In the genomic region with DNA sequence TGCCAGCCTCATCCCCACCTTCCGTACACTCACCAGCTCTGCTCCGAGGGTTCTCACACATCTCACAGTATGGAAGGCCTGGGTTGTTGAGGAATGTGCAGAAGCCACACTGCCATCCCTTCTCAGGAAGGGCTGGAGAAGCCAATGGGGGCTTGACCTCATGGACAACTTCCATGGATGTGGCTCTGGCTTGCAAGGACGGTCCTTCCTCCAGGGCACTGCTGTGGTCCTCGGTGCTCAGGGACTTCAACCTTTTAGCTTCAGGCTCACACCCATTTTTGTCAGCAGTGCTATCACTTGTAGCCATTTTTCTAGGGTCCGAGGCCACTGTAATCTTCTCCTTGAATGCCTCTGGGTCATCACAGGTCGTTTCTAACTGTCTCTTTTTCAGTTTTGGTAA, we compare ENCODE assay signal across 20 mouse cellular contexts.
A peak's percentile ranks its signal among the peaks of the same experiment; 100 is the strongest.
DNase-seq lines count a peak whose midpoint lies in the region; ATAC-seq and TF ChIP-seq lines count a peak whose summit lies in the region.
"Had no signal": no experiment of that assay in that cellular context is flagged by ENCODE, and none has a peak within 500 bp of the region (broad histone marks: within the 10 kb centered on the region; RNA-seq: fewer than 3 reads in every experiment).

No protein-coding gene starts in this region.

- no peak for TF ChIP-seq CTCF in forebrain, postnatal 0 days (IDR thresholded peaks at IDR 0.05; ENCODE audit: low read depth)
- TF ChIP-seq CTCF in hindbrain, postnatal 0 days (IDR thresholded peaks at IDR 0.05; ENCODE audit: low read depth) = no peak
- no peak for TF ChIP-seq CTCF in Patski (IDR thresholded peaks at IDR 0.05)
- no peak for TF ChIP-seq CTCF in embryonic fibroblast, embryonic 13.5 days (IDR thresholded peaks at IDR 0.05; ENCODE audit: borderline replicate concordance, insufficient read depth, low read length)

- H3K36me3 ChIP-seq in forebrain, postnatal 0 days (ENCODE audit: insufficient read depth) = no peaks in the 10 kb centered on the region
- H3K36me3 ChIP-seq in forebrain, embryonic 14.5 days (ENCODE audit: control insufficient read depth, insufficient read depth, low read length) = no peaks in the 10 kb centered on the region
- H3K36me3 ChIP-seq in hindbrain, postnatal 0 days (ENCODE audit: insufficient read depth, low read length) = no peaks in the 10 kb centered on the region
- no peaks in the 10 kb centered on the region for H3K36me3 ChIP-seq in hindbrain, embryonic 13.5 days
- H3K36me3 ChIP-seq: limb, embryonic 15.5 days; stomach, embryonic 15.5 days had no signal

- WGBS in forebrain, postnatal 0 days = 85% methylated on average over 6 of the region's 6 CpGs
- 89% methylated on average over 6 of the region's 6 CpGs for WGBS in forebrain, embryonic 14.5 days
- 80% methylated on average over 6 of the region's 6 CpGs for WGBS in hindbrain, postnatal 0 days
- 91% methylated on average over 6 of the region's 6 CpGs for WGBS in hindbrain, embryonic 13.5 days

- no peak overlapping the region for H3K4me2 ChIP-seq in forebrain, postnatal 0 days (ENCODE audit: low read depth)
- H3K4me2 ChIP-seq in forebrain, embryonic 14.5 days (ENCODE audit: low read length) = no peak overlapping the region
- no peak overlapping the region for H3K4me2 ChIP-seq in hindbrain, postnatal 0 days (ENCODE audit: low read depth, low read length)
- H3K4me2 ChIP-seq in hindbrain, embryonic 13.5 days = no peak overlapping the region
- H3K4me2 ChIP-seq: kidney, embryonic 15.5 days; limb, embryonic 15.5 days; liver, embryonic 15.5 days; stomach, embryonic 15.5 days had no signal

- H3K27me3 ChIP-seq in forebrain, postnatal 0 days (ENCODE audit: insufficient read depth, low read length) = no peaks in the 10 kb centered on the region
- no peaks in the 10 kb centered on the region for H3K27me3 ChIP-seq in forebrain, embryonic 14.5 days (replicated peaks; ENCODE audit: control insufficient read depth, insufficient read depth, low read length)
- H3K27me3 ChIP-seq in hindbrain, postnatal 0 days (ENCODE audit: insufficient read depth, low read length) = no peaks in the 10 kb centered on the region
- no peaks in the 10 kb centered on the region for H3K27me3 ChIP-seq in hindbrain, embryonic 13.5 days
- H3K27me3 ChIP-seq in Patski = no peaks in the 10 kb centered on the region
- H3K27me3 ChIP-seq: kidney, embryonic 15.5 days; limb, embryonic 15.5 days; liver, embryonic 15.5 days; stomach, embryonic 15.5 days had no signal

- no peak for ATAC-seq in forebrain, postnatal 0 days
- ATAC-seq in forebrain, embryonic 14.5 days = no peak
- ATAC-seq in hindbrain, postnatal 0 days = 0 out of 2 replicates have a peak, but pooled peaks have one; percentile 12
- ATAC-seq in hindbrain, embryonic 13.5 days (ENCODE audit: low FRiP score) = no peak
- ATAC-seq in Patski = peak; percentile 17
- no peak for ATAC-seq in erythroid progenitor cell, adult 5-6 weeks (replicated peaks; ENCODE audit: low FRiP score, poor library complexity, severe bottlenecking)

- no peak for DNase-seq in forebrain, postnatal 0 days
- DNase-seq in forebrain, embryonic 14.5 days (ENCODE audit: low spot score) = no peak
- DNase-seq in hindbrain, postnatal 0 days (ENCODE audit: low spot score) = no peak
- no peak for DNase-seq in Patski (ENCODE audit: low read depth, low spot score)
- DNase-seq: cerebellum, adult 2 months; cerebellum, postnatal 36 days; gastrocnemius, postnatal 14 days; heart, postnatal 36 days; kidney, adult 11 months; kidney, postnatal 36 days; left cerebral cortex, postnatal 4 days; midbrain, embryonic 14.5 days; thymus, postnatal 25 days had no signal

- no peak overlapping the region for H3K9ac ChIP-seq in forebrain, postnatal 0 days
- no peak overlapping the region for H3K9ac ChIP-seq in forebrain, embryonic 14.5 days (ENCODE audit: low read length)
- no peak overlapping the region for H3K9ac ChIP-seq in hindbrain, postnatal 0 days (replicated peaks; ENCODE audit: low read length)
- no peak overlapping the region for H3K9ac ChIP-seq in hindbrain, embryonic 13.5 days
- H3K9ac ChIP-seq: kidney, embryonic 15.5 days; limb, embryonic 15.5 days; liver, embryonic 15.5 days; stomach, embryonic 15.5 days had no signal

- in situ Hi-C loops in Patski (cut with MboI; ENCODE audit: low pct_unique_long_range_greater_than_20kb) = no loop called here

- H3K9me3 ChIP-seq in forebrain, postnatal 0 days (ENCODE audit: low read length) = no peaks in the 10 kb centered on the region
- H3K9me3 ChIP-seq in forebrain, embryonic 14.5 days (replicated peaks; ENCODE audit: control insufficient read depth, low read length) = no peaks in the 10 kb centered on the region
- no peaks in the 10 kb centered on the region for H3K9me3 ChIP-seq in hindbrain, postnatal 0 days (ENCODE audit: low read length)
- H3K9me3 ChIP-seq in hindbrain, embryonic 13.5 days = no peaks in the 10 kb centered on the region
- H3K9me3 ChIP-seq: kidney, embryonic 15.5 days; limb, embryonic 15.5 days; liver, embryonic 15.5 days; stomach, embryonic 15.5 days had no signal

- H3K4me1 ChIP-seq in forebrain, postnatal 0 days (ENCODE audit: insufficient read depth) = no peaks in the 10 kb centered on the region
- no peaks in the 10 kb centered on the region for H3K4me1 ChIP-seq in forebrain, embryonic 14.5 days (ENCODE audit: control insufficient read depth, insufficient read depth, low read length)
- no peaks in the 10 kb centered on the region for H3K4me1 ChIP-seq in hindbrain, postnatal 0 days (ENCODE audit: insufficient read depth, low read length)
- 0 out of 2 replicates have a peak, but pooled peaks cover 2% of the 10 kb centered on the region for H3K4me1 ChIP-seq in hindbrain, embryonic 13.5 days (replicated peaks)
- peaks cover 4% of the 10 kb centered on the region; the same call in 1 of the 2 replicates for H3K4me1 ChIP-seq in embryonic fibroblast, embryonic 13.5 days (ENCODE audit: control insufficient read depth, insufficient read depth, low read length)
- H3K4me1 ChIP-seq: limb, embryonic 15.5 days; liver, embryonic 15.5 days; stomach, embryonic 15.5 days had no signal

- CTCF ChIA-PET in Patski (lab: Charles Lee) = interaction anchor here (1.7 kb wide), 1 partner anchor 13 kb away, joined by 8 read pairs; no protein-coding TSS in a partner anchor

- POLR2A ChIA-PET in Patski (lab: Charles Lee) = no interaction called here

- H3K4me3 ChIP-seq in forebrain, postnatal 0 days (ENCODE audit: low read depth, low read length) = no peak overlapping the region
- H3K4me3 ChIP-seq in forebrain, embryonic 14.5 days (ENCODE audit: low read depth, low read length) = no peak overlapping the region
- no peak overlapping the region for H3K4me3 ChIP-seq in hindbrain, postnatal 0 days (ENCODE audit: low read length)
- H3K4me3 ChIP-seq in hindbrain, embryonic 13.5 days = no peak overlapping the region
- no peak overlapping the region for H3K4me3 ChIP-seq in embryonic fibroblast, embryonic 13.5 days (ENCODE audit: insufficient read depth, low read length)
- H3K4me3 ChIP-seq: kidney, embryonic 15.5 days; limb, embryonic 15.5 days; liver, embryonic 15.5 days; stomach, embryonic 15.5 days had no signal

- no peak for TF ChIP-seq POLR2A in embryonic fibroblast, embryonic 13.5 days (IDR thresholded peaks at IDR 0.05; ENCODE audit: low read depth, low read length)

- H3K27ac ChIP-seq in forebrain, postnatal 0 days (ENCODE audit: low read depth, low read length) = peak overlapping the region; percentile 31; the same call in 1 of the 2 replicates
- no peak overlapping the region for H3K27ac ChIP-seq in forebrain, embryonic 14.5 days (ENCODE audit: low read depth, low read length)
- peak overlapping the region; percentile 48 for H3K27ac ChIP-seq in hindbrain, postnatal 0 days
- no peak overlapping the region for H3K27ac ChIP-seq in hindbrain, embryonic 13.5 days
- H3K27ac ChIP-seq in embryonic fibroblast, embryonic 13.5 days (ENCODE audit: insufficient read depth, low read length) = 0 out of 2 replicates have a peak overlapping the region, but pooled peaks have one; percentile 11
- H3K27ac ChIP-seq: kidney, embryonic 15.5 days; limb, embryonic 15.5 days; liver, embryonic 15.5 days; stomach, embryonic 15.5 days had no signal

Comparison
In these comparisons a context has a peak if more than half of its experiments do, and no peak if none do; other contexts are left out.
1. ATAC-seq: peak in hindbrain, postnatal 0 days (single experiment) and Patski (single experiment); none in forebrain, postnatal 0 days (single experiment), forebrain, embryonic 14.5 days (single experiment), hindbrain, embryonic 13.5 days (single experiment) and erythroid progenitor cell, adult 5-6 weeks (single experiment).
2. H3K27ac ChIP-seq: peak in forebrain, postnatal 0 days (single experiment), hindbrain, postnatal 0 days (single experiment) and embryonic fibroblast, embryonic 13.5 days (single experiment); none in forebrain, embryonic 14.5 days (single experiment) and hindbrain, embryonic 13.5 days (single experiment).